Mouse (Mus musculus) neural tube, postnatal 0 days (tissue): ENCODE data around the gene Ufc1. TPM values are rescaled to one million over a fixed set of nuclear protein-coding genes. Genes with fewer than 3 reads are reported as not detected.

Experiments
- polyA plus RNA-seq: library from polyadenylated mRNA; unstranded; fragments of >200 nt; fragmentation: Nextera tagmentation; extraction: Ambion mirVana; gene quantifications from 2 replicates; pipeline ENCODE4 v1.2.1, GENCODE M21; 2015

Ufc1 gene
- polyA plus RNA-seq: 136 and 151 TPM in 2 replicates

GRCm38 (mm10) chr1:171294298-171295062 lies at the start of gene Ufc1:
Ufc1 (minus strand) TSS chr1:171295024.

GRCm38 (mm10) chr1:171328839-171329432 lies 34.1 kb upstream of the Ufc1 start, which contains the start of gene Dedd:
Dedd (plus strand) TSS chr1:171329145.

GRCm38 (mm10) chr1:171287136-171288081 lies 7.4 kb downstream of the Ufc1 start, which contains the start of gene Usp21:
Usp21 (minus strand) TSS chr1:171287991.

GRCm38 (mm10) chr1:171280916-171281527 lies 13.8 kb downstream of the Ufc1 start, which contains the start of gene Ppox:
Ppox (minus strand) TSS chr1:171281186.

GRCm38 (mm10) chr1:171269848-171270572 lies 24.8 kb downstream of the Ufc1 start, which contains the start of gene B4galt3:
B4galt3 (plus strand) TSS chr1:171270328.

GRCm38 (mm10) chr1:171250680-171251593 lies 43.9 kb downstream of the Ufc1 start, which contains the start of gene Ndufs2:
Ndufs2 (minus strand) TSS chr1:171251388.

GRCm38 (mm10) chr1:171249913-171250600 lies 44.8 kb downstream of the Ufc1 start, which contains the start of gene Adamts4:
Adamts4 (plus strand) TSS chr1:171250421.

Other genes with a start within 250 kb of the Ufc1 start
- 20.3 and 21.7 TPM in 2 replicates for gene Fcgr3, start 230.1 kb downstream of the Ufc1 start, polyA plus RNA-seq
- 6.6 and 6.9 TPM in 2 replicates for gene Cfap126, start 181.1 kb downstream of the Ufc1 start, polyA plus RNA-seq
- gene Sdhc, start 144.4 kb downstream of the Ufc1 start, polyA plus RNA-seq: 300 and 349 TPM in 2 replicates
- gene Mpz, start 144.3 kb downstream of the Ufc1 start, polyA plus RNA-seq: 97.3 and 99.7 TPM in 2 replicates
- gene Pcp4l1, start 98.8 kb downstream of the Ufc1 start, polyA plus RNA-seq: 86.8 and 98.4 TPM in 2 replicates
- 0.27 and 0.43 TPM in 2 replicates for gene Nr1i3, start 81.1 kb downstream of the Ufc1 start, polyA plus RNA-seq
- gene Tomm40l, start 72.5 kb downstream of the Ufc1 start, polyA plus RNA-seq: 43.0 and 46.0 TPM in 2 replicates
- gene Apoa2, start 70.0 kb downstream of the Ufc1 start, polyA plus RNA-seq: 9.6 and 16.3 TPM in 2 replicates
- gene Fcer1g, start 60.7 kb downstream of the Ufc1 start, polyA plus RNA-seq: 44.9 and 51.8 TPM in 2 replicates
- 3.0 and 4.5 TPM in 2 replicates for gene Adamts4, start 44.6 kb downstream of the Ufc1 start, polyA plus RNA-seq
- 292 and 295 TPM in 2 replicates for gene Ndufs2, start 43.6 kb downstream of the Ufc1 start, polyA plus RNA-seq
- gene B4galt3, start 24.7 kb downstream of the Ufc1 start, polyA plus RNA-seq: 73.7 and 82.5 TPM in 2 replicates
- 27.3 and 34.9 TPM in 2 replicates for gene Ppox, start 13.8 kb downstream of the Ufc1 start, polyA plus RNA-seq
- 66.3 and 73.0 TPM in 2 replicates for gene Usp21, start 7.0 kb downstream of the Ufc1 start, polyA plus RNA-seq
- gene Dedd, start 34.1 kb upstream of the Ufc1 start, polyA plus RNA-seq: 36.3 and 36.4 TPM in 2 replicates
- gene Nit1, start 50.6 kb upstream of the Ufc1 start, polyA plus RNA-seq: 43.7 and 47.7 TPM in 2 replicates
- gene Pfdn2, start 50.6 kb upstream of the Ufc1 start, polyA plus RNA-seq: 137 and 153 TPM in 2 replicates
- gene Klhdc9, start 65.8 kb upstream of the Ufc1 start, polyA plus RNA-seq: 6.6 and 7.4 TPM in 2 replicates
- gene Nectin4, start 75.1 kb upstream of the Ufc1 start, polyA plus RNA-seq: 5.5 and 6.8 TPM in 2 replicates
- 0.90 and 0.92 TPM in 2 replicates for gene Arhgap30, start 93.9 kb upstream of the Ufc1 start, polyA plus RNA-seq
- 116 and 119 TPM in 2 replicates for gene Usf1, start 116.3 kb upstream of the Ufc1 start, polyA plus RNA-seq
- gene Tstd1, start 123.8 kb upstream of the Ufc1 start, polyA plus RNA-seq: 2.3 and 2.7 TPM in 2 replicates
- gene F11r, start 142.5 kb upstream of the Ufc1 start, polyA plus RNA-seq: 16.2 and 18.1 TPM in 2 replicates
- gene Alyref2, start 208.5 kb upstream of the Ufc1 start, polyA plus RNA-seq: 24.2 and 25.4 TPM in 2 replicates
- not detected in 2 replicates for gene Itln1, start 240.3 kb upstream of the Ufc1 start, polyA plus RNA-seq